Mouse (Mus musculus) v-Abl transformed pro-B cells (cell line): ENCODE data around the gene Thap4.
"Not testable (repeated sequence)": the region's sequence is repeated elsewhere in the genome, so short reads cannot be mapped to it uniquely, and the experiment has no call there.

Experiments used
- in situ Hi-C, 2 experiments: fragments of 400-800 bp; cut with MboI; formaldehyde crosslinking; loops; one replicate each; pipeline ENCODE4 v1.15.1; 2025; ENCODE audit not compliant: unreplicated experiment in 2 of 2

Gene Thap4

GRCm38 (mm10) chr1:93693943-93694342 is 60.7 kb downstream of the Thap4 start:
- in situ Hi-C loops = no loop called here

- in situ Hi-C loops = no loop called here
Observed at GRCm38 (mm10) chr1:93693502-93693901, 61.2 kb downstream of the Thap4 start.

- in situ Hi-C loops = no loop called here
Observed at GRCm38 (mm10) chr1:93692773-93693172, 61.9 kb downstream of the Thap4 start.

- in situ Hi-C loops = no loop called here
Observed at GRCm38 (mm10) chr1:93691786-93692357, 62.8 kb downstream of the Thap4 start.

- in situ Hi-C loops = no loop called here
Observed at GRCm38 (mm10) chr1:93691106-93691505, 63.6 kb downstream of the Thap4 start.

- in situ Hi-C loops = no loop called here
Observed at GRCm38 (mm10) chr1:93689901-93690496, 64.7 kb downstream of the Thap4 start.

- in situ Hi-C loops = no loop called here
Observed at GRCm38 (mm10) chr1:93688154-93688553, 66.5 kb downstream of the Thap4 start.

- in situ Hi-C loops = no loop called here
Observed at GRCm38 (mm10) chr1:93686961-93687320, 67.7 kb downstream of the Thap4 start.

- in situ Hi-C loops = no loop called here
Observed at GRCm38 (mm10) chr1:93686245-93686960, 68.3 kb downstream of the Thap4 start.

- in situ Hi-C loops = no loop called here
Observed at GRCm38 (mm10) chr1:93685401-93686244, 69.0 kb downstream of the Thap4 start, which contains the start of gene Bok. Gene Bok, plus strand, starts transcription at chr1:93685660.

- in situ Hi-C loops = no loop called here
Observed at GRCm38 (mm10) chr1:93679889-93680568, 74.6 kb downstream of the Thap4 start.

GRCm38 (mm10) chr1:93678386-93678785 is 76.3 kb downstream of the Thap4 start:
- in situ Hi-C loops = no loop called here

- in situ Hi-C loops = no loop called here
Observed at GRCm38 (mm10) chr1:93672682-93673081, 82.0 kb downstream of the Thap4 start.

GRCm38 (mm10) chr1:93669941-93670340 is 84.7 kb downstream of the Thap4 start:
- in situ Hi-C loops = loop anchor here (5.0 to 10.0 kb wide), 2 partner anchors 57 to 125 kb away; no protein-coding TSS in a partner anchor

- in situ Hi-C loops = loop anchor here (5.0 to 10.0 kb wide), 2 partner anchors 58 to 126 kb away; no protein-coding TSS in a partner anchor
Observed at GRCm38 (mm10) chr1:93668791-93669548, 85.7 kb downstream of the Thap4 start.

GRCm38 (mm10) chr1:93667760-93668400 is 86.8 kb downstream of the Thap4 start:
- in situ Hi-C loops = loop anchor here (5.0 to 10.0 kb wide), 2 partner anchors 59 to 127 kb away; no protein-coding TSS in a partner anchor

GRCm38 (mm10) chr1:93658559-93658958 is 96.1 kb downstream of the Thap4 start, which contains the start of gene Stk25:
Gene Stk25, minus strand, starts transcription at chr1:93658659.
- in situ Hi-C loops = not testable (repeated sequence)

- in situ Hi-C loops = no loop called here
Observed at GRCm38 (mm10) chr1:93657025-93657360, 97.7 kb downstream of the Thap4 start.
